Mouse (Mus musculus): ENCODE data around the gene Robo3.

Gene Robo3

DNA sequence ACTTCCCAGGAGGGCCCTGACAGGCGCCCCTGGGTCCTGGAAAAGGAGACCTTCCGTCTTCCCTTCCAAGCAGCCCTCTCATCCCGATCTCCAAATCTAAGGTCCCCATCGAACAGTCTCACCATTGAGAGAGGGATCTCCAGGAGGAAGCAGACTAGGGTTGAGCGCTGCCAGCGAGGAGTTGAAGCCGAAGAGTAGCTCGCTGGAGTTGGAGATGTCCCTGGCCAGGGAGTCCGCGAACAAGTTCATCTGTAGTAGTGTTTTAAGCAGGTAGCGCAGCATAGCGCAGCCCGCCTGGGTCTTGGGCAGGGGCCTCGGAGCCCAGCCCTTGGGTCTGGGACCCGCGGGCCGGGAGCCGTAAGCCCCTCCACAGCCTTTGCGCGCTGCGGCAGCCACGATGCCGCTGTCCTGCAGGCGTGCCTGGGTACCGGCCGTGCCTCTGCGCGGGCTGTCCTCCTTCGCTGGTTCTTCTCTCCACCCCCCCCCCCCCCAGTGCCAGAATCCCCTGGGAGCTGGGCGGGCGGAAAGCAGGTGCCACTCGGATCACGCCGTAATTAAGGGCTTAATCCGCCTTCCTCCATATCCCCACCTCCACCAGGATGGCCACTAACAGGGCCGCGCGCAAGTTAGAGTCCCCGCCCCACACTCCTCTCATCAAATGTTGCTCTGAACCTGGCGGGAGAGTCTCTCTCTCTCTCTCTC lies at the start of gene Robo3:
TSS of gene Robo3 (minus strand) at position 527 of the 702 bp plus-strand sequence.
- no peak for DNase-seq

DNA sequence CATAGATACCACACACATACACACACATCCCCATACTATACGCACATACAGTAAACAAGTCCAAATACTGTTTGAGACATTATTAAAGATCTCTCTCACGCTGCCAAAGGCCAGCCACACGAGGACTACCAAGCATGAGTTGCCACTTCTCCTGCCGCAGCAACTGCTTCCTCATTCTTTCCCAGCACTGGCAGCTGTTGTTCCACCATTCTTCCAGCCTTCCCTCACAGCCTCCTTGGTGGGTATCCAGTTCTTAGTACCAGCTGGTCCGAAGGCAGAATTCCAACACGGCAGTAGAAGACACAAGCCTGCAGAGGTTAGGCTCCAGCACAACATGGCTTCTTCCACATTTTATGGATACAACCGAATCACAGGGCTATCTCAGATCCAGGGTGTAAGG lies 41.9 kb upstream of the Robo3 start:
- no peak for DNase-seq

DNA sequence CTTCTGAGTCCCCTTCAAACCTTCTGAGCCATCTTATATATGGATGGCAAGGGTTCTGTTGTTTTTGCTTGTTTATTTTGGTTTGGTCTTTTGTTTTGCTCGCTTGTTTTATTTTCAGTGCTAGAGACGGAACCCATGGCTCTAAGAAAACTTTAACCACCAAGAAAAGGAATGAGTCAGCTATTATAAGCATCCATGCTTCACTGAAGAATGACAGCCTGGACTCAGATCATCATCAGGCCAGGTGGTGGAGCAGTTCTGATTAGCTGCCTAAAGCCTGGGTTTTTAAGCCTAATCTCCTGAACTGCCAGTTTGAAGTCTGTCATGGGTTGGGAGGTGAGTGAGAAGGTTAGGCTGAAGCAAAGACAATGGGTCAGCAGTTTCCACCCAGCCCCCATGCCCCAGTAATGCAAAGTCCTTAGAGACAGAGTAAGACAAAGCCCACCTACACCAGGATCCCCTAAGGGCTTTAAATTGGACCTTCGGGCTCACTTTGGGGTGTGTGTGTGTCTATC lies 40.6 kb upstream of the Robo3 start:
- no peak for DNase-seq

DNA sequence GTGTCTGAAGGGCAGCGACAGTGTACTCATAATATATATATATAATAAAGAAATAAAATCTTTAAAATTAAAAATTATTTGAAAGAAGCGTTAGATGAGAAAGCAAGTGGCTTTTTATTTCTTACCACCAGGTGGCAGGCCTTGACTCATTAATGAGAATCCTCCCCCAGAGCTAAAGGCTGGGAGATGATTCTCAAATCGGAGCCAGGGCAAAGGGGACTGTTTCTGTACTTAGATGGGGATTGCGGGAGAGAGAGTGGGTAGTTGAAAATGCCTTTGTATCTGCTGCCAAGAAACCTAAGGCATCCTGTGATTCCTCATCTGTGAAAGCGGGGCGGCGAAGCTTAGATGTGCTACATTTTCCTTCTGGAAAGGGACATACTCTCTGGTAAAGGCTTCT lies 29.7 kb upstream of the Robo3 start:
- peak; percentile 9 to 50 for DNase-seq

DNA sequence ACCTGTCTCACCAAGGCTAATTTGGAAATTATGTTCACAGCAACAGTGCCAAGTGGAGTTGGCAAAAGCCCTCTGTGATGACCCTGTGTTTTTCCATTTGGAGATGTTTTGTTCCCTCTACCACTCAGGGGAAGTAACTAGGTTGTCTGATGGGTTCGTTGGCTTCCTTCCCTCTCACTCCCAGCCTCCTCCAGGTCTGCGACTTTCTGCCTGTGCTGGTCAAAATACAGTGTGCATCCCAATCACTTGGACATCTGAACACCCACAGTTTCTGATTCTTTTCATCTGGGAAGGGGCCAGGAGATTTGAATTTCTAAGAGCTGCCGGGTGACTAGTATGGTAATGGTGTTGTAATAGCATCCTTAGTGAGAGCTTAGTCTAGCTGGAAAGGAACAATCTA lies 28.5 kb upstream of the Robo3 start:
- no peak for DNase-seq

DNA sequence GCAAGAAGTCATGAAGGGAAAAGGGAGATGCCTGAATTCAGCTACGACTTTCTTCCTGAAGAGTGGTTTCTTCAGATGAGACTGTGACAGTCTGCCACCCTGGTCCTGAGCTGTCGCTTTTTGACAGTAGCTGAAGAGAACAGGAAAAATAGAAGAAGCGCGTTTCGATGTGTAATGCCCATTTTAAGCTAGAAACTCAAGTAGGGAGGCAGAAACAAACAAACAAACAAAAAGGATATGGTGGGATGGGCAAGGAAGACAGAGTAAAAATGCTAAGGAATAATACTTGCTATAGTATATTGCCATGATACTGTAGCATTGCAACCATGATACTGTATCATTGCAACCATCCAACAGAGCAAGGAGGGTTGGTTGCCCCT lies 27.9 kb upstream of the Robo3 start:
- no peak for DNase-seq

DNA sequence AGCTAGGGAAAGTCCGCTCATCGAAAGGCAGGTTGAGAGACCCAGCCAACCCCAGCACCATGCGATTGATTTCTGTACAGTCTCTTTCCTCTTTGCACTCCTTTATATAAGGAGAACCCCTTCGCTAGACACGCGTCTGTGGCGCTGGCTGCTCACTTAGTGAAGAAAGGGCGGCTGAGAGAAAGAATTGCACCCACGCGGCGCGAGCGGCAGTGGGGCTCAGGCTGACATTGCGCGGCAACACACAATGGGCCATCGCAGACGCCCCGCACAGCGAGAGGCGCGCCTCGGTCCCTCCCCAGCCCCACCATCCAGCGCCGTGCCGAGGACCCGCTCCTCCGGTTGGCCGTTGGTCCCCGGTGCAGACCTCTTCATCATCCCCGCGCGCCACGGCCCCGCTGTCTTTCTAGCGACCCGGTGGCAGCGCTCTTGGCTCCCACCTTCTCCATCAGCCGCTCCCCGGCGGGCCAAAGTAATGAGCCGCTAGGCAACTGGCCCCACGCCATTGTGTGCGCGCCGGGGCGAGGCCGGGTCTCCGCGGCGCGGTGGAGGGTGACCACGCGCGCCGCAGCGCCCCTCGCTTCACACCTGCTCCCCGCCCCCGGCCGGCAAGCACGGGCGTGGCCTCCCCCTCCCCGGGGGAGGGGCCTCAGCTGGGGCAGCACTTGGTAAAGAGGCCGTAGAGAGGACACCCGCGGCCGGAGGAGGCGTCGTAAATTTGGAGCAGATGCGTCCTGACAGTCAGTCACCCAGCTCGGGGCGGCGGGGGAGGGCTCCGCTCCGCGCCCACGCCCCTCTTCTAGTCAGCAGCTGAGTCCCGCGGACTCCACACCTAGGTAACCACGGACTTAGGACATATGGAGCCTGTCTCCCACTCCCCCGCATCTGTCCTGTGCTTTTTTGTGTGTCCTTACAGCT lies 27.3 kb upstream of the Robo3 start:
- peak; percentile 9 to 14 for DNase-seq

DNA sequence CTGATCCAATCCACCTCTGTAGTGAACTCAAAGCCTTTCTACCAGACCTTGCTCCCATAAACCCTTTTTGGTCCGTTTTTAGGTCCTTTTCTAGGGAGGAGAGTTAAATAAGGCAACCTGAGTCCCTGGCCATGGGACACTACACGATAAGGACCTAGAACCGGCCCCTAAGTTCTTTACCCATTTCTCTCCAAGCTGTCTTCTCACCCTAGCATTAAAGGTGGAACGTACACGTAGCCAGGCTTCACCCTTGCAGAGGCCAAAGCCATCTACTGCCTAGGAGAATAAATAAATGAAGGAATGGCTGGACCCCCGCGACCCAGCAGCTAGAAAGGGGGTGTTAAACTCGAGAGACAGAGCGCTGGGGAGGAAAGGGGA lies 26.6 kb upstream of the Robo3 start:
- DNase-seq, result no peak

DNA sequence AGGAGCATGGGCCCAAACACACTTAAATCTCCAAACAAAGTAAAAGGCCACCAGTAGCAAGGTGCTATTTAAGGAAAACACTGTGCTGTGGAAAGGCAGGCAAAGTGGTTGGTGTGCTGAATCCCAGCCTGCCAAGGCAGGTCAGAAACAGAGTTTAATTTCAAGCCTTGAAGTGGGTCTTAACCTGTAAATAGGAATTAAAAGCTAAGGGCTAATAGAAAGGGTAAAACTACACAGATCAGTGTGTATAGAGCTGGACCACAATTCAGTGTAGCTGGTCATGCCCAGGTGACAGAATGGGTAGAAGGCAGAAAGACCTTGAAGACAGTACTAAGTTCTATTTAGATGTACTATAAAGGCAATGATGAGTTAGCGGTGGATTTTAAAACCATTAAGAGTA lies 24.1 kb upstream of the Robo3 start:
- no peak for DNase-seq

DNA sequence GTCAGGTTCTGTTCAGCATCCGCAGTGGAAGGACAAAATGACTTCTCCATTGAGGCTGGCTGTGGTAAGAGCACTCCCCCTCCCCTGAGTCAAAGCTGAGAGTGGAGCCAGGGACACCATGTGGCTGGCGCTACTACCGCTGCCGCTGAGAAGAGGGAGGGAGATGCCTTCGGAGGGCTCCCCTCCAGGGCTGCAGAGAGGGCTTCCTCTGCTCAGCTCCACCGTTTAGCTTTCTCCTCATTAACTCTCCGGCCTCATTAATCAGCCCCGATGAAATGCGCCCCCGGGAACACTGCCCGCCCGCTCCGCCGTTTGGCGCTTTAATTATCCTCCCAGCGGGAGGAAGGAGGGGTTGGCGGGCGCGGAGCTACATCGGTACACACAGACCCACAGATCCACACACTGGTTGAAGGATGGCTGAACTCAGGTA lies 23.4 kb upstream of the Robo3 start:
- DNase-seq, result no peak

DNA sequence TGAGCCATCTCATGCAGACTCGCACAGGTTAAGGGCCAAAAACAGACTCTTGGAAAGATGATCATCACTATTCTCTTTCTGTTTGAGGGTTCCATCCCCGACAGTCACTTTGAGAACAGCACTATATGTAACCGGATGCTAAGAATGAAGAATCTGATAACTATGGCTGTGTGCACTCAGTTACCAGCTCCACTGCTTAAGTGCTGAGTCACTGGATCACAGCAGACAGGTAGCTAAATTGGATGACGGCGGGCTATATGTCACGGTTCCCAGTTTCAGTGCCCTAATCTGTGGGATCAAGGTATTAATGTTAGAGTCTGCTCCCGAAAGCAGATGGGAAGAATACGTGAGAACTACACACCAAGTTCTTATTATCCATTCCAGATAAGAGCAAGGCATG lies 22.8 kb upstream of the Robo3 start:
- DNase-seq, result no peak

DNA sequence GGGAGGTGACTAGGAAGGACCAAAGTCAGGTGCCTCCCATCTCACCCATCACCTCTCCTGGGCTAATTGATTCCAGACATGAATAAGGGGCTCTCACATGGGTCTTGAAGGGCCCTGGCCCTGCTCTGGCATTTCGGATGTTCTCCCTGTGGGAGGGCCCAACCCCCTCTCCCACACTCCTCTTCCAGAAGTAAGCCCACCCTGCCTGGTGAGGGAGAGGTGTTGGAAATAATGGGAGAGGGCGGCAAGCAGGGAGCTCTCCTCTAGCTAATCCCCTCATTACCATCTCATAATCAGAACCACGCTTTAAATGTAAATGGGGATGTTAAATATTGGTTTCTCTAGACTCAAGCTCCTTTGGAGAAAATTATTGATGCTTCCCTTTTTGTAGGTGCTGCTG lies 21.9 kb upstream of the Robo3 start:
- DNase-seq, result no peak

DNA sequence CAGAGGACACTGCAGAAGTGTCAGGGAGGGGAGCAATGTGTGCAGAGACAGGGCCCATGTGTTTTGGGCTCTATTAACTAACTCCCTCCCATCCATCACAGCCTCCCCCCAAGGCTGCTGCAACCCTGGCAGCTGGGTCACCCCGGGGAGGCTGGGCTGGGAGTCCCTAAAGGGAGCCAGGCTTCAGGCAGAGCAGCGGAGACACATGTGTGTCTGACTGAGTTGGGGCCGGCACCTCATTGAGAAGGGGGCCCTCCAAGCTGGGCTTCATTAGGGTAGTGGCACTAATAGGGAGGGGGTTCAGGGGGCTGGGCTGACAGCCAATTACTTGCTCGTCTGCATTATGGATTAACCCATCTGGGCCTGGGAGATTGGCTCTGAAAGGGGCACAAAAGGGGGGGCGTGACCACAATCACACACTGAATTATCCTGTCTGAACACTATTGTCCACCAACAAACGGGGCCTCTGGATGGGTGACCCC lies 21.0 kb upstream of the Robo3 start:
- no peak for DNase-seq

DNA sequence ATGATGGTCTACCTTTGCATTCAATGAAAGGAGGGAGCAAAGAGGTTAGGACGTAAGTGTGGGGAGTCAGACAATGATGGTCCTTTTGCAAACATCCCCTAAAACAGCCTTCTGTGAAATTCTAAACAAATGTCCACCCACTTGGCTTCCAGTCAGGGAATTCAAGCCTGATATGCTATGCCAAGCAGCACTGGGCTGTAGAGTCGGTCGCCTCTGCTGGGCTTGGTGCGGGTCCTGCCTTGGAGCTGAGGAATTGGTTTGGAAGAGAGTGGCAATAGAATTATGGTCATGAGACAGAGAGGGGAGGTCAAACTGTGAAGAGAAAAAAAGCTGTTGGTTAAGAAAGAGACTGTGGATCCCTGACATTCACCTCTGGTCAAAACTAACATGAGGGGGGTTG lies 20.3 kb upstream of the Robo3 start:
- no peak for DNase-seq

DNA sequence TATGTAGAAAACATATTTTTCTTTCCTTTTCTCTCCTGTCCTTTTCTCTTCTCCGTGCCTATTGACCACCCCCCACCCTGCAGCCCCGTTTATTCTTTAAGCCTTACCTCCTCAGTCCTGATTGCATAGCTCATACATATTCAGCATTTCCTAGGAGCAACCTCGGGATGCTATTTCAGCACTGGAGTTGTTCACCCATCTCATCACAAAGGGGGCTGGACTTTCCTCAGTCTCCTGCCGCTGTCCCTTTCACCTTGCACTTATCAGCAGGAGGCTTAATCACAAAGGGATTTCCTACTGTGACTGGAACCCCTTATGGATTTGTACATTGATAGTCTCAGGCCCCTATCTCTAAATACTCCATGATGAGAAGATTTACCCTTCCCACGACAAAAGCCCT lies 19.4 kb upstream of the Robo3 start:
- no peak for DNase-seq

DNA sequence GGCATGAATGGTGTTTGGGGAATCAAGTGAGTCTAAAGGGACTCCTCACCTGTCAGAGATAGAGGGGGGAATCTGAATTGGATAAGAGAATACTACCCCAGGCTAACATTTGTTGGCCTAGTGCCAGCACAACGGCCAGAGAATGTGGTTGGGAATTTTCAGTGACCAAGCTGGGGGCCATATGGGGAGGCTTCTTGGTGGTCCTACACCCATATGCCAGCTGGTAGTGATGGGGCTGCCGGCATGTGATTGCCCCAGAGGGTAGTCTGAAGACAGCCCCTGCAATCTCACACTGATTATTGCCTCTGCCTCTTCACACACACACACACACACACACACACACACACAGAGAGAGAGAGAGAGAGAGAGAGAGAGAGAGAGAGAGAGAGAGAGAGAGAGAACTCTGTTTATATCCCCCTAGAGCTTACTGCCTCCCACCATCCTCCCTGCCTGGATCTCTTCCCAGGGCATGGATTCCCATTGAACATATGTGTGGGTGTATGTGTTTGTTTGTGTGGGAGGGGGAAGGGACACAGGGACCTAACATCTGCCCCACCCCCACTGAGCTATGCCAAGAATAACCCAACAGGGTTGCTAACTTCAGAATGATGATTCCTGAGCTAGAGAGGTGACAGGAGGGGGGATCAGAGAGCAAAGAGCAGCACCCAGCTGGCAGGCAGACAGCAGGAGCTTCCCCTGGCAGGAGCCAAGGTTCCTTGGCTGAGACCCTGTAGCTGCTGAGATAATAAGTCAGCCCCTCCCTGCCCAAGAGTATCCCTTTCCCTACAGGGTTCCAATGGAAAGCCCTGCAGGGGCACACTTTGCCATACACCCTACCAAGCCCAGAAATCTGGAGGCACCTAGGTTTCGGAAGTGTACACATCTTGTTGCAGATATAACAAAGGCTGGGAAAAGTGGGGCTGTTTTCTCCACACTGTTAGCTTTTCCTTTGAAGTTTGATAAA lies 5.0 kb upstream of the Robo3 start:
- no peak for DNase-seq

DNA sequence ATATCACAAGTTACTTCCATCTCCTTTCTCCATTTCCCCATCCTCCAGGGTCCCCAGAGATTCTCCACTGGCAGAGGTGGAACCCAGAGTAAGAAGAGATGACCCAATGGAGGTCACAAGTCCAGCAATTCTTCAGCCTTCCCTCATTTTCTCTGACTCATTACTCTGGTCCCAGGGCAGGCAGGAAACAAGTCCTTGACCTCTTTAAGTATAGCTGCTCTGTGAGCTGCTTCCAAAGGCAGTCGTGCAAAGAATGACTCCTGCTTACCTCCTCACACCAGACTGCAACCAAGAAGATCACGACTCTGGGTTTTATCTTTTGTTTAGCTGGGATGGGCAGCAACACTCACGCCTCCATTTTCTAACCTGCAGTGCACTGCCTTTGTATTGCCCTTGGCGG lies 2.6 kb upstream of the Robo3 start:
- no peak for DNase-seq

DNA sequence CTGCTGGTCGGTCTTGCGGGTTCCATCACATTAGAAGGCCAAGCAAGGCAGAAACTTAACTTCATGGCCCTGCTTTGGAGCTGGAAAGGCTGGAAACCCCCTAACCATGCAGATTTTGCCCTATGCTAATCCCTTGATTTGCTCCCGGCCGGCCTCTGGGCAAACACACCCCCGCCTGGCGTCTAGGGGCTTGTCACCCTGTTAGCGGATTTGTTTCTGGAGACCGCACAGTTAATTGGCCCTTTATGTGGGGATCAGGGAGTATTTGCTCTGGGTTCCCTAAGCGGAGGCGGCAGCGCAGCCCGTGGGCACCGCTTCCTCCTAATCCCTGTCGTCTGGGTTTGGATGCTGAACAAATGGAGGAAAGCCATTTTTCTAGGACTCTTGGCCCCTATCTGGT lies 1.9 kb upstream of the Robo3 start:
- DNase-seq, result no peak

DNA sequence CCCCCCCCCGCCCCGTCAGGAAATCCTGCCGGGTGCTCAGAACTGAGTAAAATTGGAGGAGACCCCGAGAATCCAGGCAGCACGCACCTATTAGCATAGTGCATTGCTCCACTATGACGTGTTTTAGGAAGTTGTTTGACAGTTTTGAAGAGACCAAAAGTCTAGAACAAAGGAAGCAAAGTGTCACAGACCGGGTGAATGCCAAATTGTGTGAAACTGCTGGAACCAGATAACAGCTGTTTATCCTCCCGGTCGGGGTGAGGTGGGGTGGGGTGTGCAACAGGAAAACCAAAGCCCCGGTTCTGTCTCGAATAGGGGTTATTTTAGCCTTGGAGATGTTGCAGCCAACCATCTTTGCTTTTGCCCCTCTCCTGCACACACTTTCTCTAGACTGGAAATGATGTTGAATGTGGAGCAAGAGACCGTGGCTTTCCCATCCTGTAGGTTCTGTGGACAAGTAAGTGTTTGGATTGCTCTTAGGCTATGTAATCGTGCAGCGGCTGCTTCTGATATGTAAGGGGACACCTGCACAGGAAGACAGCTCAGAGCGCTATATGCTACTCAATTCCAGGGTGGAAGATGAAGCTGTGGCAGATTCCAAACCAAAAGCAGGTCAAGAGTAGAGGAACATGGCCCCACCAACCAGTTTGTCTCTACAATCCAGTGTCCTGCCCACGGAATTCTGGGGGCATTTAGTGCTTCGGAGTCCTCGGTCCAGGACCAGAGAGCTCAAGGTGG lies 946 bp upstream of the Robo3 start:
- DNase-seq, result no peak

DNA sequence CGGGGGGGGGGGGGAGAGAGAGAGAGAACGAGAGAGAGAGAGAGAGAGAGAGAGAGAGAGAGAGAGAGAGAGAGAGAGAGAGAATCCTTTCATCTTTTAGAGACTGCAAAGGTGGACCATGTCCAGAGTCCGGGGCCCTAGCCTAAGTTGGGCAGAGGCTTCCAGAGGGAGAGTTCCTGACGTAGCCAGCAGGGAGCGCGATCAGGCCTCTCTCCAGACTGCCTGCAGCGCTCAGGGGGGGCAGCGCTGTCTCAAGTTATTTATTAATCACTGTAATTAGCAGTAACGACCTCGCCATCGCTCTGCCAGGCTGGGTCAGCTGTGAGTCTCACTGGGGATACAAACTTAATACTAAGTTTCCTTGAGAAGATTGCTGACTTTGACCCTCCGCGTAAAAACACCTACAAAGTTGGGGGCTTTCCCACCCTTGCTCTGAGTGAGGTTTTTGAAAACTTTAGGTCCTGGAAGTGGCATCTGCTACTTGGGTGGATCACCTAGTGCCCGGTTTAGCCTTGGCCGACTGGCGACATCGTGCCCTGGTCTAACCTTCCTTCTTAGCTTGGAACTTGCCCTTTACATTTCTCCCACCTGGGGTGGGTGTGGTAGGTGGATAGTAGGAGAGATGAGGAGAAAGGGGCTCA lies 900 bp downstream of the Robo3 start:
- DNase-seq, result peak; percentile 32 to 50

DNA sequence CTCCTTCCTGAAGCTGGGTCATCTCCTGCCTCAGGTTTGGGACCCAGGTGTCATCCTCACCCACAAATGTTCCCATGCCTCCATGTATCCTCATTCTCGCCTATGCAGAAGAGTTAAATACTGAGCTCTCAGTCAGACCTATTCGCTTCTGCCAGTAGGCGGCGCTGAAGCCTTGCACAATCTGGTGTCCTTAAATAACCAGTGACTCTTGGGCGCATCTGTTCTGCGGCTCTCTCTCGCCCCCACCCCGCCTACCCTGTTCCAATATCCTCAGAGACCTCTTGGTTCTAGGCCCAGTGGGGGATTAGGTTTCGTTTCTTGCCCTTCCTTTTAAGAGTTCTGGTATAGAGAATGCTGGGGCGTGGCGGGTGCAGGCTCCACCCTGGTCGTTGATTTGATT lies 2.5 kb downstream of the Robo3 start:
- peak; percentile 78 to 83 for DNase-seq

DNA sequence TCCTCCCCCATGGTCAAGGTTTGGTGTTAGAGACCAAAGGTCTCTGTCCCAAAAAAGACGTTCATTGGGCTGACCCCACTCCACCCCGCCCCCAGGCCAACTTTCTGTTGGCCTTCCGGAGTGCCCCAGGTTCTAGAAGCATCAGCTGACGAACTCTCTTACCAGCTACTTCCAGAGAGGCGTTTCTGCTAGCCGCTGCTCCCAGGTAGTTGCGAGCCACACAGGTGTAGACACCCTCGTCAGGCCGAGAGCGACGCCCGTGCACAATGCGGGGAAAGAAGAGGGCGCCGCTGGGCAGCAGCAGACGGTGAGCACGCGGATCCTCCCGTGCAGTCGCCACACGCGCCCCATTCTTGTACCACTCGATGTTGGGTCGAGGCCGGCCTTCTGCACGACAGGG lies 3.7 kb downstream of the Robo3 start:
- DNase-seq, result no peak

All from lung, adult 18-20 months (tissue).